Mouse (Mus musculus): Measurements from ENCODE around the gene Sgca.

The Sgca gene

GRCm38 (mm10) chr11:95001058-95001457, 24.9 kb upstream of the Sgca start:
- DNase-seq = no peak

- DNase-seq = no peak
Observed at GRCm38 (mm10) chr11:95000548-95000947, 24.4 kb upstream of the Sgca start.

GRCm38 (mm10) chr11:95000128-95000527, 24.0 kb upstream of the Sgca start:
- no peak for DNase-seq

- peak; percentile 59 for DNase-seq
Observed at GRCm38 (mm10) chr11:94998041-94998531, 22.0 kb upstream of the Sgca start.

GRCm38 (mm10) chr11:94997596-94997995, 21.5 kb upstream of the Sgca start:
- DNase-seq = no peak

GRCm38 (mm10) chr11:94996984-94997383, 20.9 kb upstream of the Sgca start:
- DNase-seq = no peak

- no peak for DNase-seq
Observed at GRCm38 (mm10) chr11:94996101-94996500, 20.0 kb upstream of the Sgca start.

GRCm38 (mm10) chr11:94994947-94995772, 19.0 kb upstream of the Sgca start:
- no peak for DNase-seq

GRCm38 (mm10) chr11:94994208-94994814, 18.2 kb upstream of the Sgca start:
- no peak for DNase-seq

- peak; percentile 56 for DNase-seq
Observed at GRCm38 (mm10) chr11:94992754-94993606, 16.9 kb upstream of the Sgca start.

- no peak for DNase-seq
Observed at GRCm38 (mm10) chr11:94992480-94992753, 16.3 kb upstream of the Sgca start.

GRCm38 (mm10) chr11:94991641-94992479, 15.7 kb upstream of the Sgca start:
- DNase-seq = peak; percentile 69

- DNase-seq = peak; percentile 91
Observed at GRCm38 (mm10) chr11:94990749-94991577, 14.8 kb upstream of the Sgca start, which contains the start of gene Ppp1r9b. Gene Ppp1r9b (plus strand): TSS chr11:94991035.

- no peak for DNase-seq
Observed at GRCm38 (mm10) chr11:94990102-94990748, 14.1 kb upstream of the Sgca start.

- peak; percentile 80 for DNase-seq
Observed at GRCm38 (mm10) chr11:94989562-94990017, 13.5 kb upstream of the Sgca start.

- no peak for DNase-seq
Observed at GRCm38 (mm10) chr11:94988780-94989561, 12.8 kb upstream of the Sgca start.

GRCm38 (mm10) chr11:94987851-94988250, 11.7 kb upstream of the Sgca start:
- no peak for DNase-seq

GRCm38 (mm10) chr11:94987341-94987740, 11.2 kb upstream of the Sgca start:
- DNase-seq = no peak

- DNase-seq = no peak
Observed at GRCm38 (mm10) chr11:94986435-94986834, 10.3 kb upstream of the Sgca start.

- DNase-seq = no peak
Observed at GRCm38 (mm10) chr11:94985822-94986221, 9.7 kb upstream of the Sgca start.
